Mouse (Mus musculus): ENCODE measurements around the gene Tgfbr1.

Tgfbr1 gene

GRCm38 (mm10) chr4:47422946-47423345 lies 69.9 kb downstream of the Tgfbr1 start:
- DNase-seq (ENCODE audit: low read depth): no peak

GRCm38 (mm10) chr4:47424376-47424775 lies 71.4 kb downstream of the Tgfbr1 start:
- no peak for DNase-seq (ENCODE audit: low read depth)

DNA sequence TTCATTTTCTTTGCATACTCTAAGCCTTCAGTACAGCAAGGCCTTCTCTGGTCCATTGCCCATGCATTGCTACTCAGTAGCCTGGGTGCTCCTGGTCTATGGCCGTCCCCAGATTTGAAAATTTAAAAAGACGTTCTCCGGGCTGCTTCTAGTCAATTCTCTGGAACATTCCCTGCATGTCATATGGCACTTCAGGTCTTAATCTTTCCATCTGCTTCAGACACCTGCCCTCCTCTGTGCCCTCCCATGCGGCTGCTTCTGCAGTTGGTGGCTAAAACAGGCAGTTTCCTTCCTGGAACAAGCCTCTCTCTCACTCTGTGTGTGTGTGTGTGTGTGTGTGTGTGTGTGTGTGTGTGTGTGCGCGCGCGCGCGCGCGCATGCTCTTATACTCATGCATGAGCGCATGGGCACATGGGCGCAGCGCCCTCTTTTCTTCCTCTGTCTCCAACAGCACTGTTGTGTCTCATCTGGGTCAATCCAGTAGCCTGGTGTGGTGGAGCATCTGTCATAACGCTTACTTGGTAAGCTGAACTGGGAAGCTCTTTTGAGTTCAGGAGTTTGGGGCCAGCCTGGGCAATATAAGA lies 72.3 kb downstream of the Tgfbr1 start:
- no peak for DNase-seq (ENCODE audit: low read depth)

GRCm38 (mm10) chr4:47427606-47428005 lies 74.6 kb downstream of the Tgfbr1 start:
- DNase-seq (ENCODE audit: low read depth): no peak

- DNase-seq (ENCODE audit: low read depth): no peak
Observed at GRCm38 (mm10) chr4:47430557-47430956, 77.5 kb downstream of the Tgfbr1 start.

DNA sequence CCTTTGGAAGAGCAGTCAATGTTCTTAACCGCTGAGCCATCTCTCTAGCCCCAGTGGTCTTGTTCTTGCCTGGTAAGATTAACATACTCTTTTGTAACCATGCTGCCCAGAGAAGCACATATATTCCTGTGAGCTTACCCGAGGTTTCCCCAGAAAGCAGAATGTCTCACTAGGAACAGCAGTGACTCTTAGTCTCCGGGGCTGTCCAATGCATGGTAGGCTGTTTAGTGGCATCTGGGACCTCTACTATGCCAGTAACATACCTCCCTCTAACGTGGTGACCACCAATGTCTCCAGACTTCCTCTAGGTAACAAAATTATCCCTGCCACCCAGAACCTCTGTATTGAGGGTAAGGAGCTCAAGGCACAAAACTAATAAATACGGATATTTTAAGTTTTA lies 78.1 kb downstream of the Tgfbr1 start:
- no peak for DNase-seq (ENCODE audit: low read depth)

- no peak for DNase-seq (ENCODE audit: low read depth)
Observed at GRCm38 (mm10) chr4:47432766-47433165, 79.7 kb downstream of the Tgfbr1 start.

- DNase-seq (ENCODE audit: low read depth): no peak
Observed at GRCm38 (mm10) chr4:47435131-47435530, 82.1 kb downstream of the Tgfbr1 start.

GRCm38 (mm10) chr4:47435566-47436360 lies 82.7 kb downstream of the Tgfbr1 start:
- DNase-seq (ENCODE audit: low read depth): no peak

GRCm38 (mm10) chr4:47437365-47438340 lies 84.6 kb downstream of the Tgfbr1 start:
- peak; percentile 49 for DNase-seq (ENCODE audit: low read depth)

GRCm38 (mm10) chr4:47438956-47439355 lies 85.9 kb downstream of the Tgfbr1 start:
- no peak for DNase-seq (ENCODE audit: low read depth)

GRCm38 (mm10) chr4:47440951-47441350 lies 87.9 kb downstream of the Tgfbr1 start:
- no peak for DNase-seq (ENCODE audit: low read depth)

DNA sequence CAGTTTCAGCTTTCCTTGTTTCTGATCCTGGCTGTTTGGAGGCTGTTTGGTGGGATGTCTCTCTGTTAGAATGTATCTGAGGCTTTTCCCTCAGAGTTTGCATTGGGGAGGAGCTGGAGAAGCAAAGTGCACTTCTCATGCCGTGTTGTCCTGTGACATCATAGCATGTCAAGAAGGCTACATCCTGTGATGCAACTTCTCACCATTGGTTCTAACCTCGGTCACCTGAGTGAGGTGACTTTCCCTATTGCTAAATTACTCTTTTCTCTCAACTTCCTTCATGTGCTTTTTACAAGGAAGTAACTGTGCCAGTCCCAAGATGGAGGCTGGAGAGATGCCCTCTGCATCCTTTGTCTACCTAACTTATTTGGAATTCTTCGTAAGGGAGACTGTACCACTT lies 95.5 kb downstream of the Tgfbr1 start:
- no peak for DNase-seq (ENCODE audit: low read depth)

- no peak for DNase-seq (ENCODE audit: low read depth)
Observed at GRCm38 (mm10) chr4:47449116-47449515, 96.1 kb downstream of the Tgfbr1 start.

GRCm38 (mm10) chr4:47449586-47450522 lies 96.8 kb downstream of the Tgfbr1 start:
- DNase-seq (ENCODE audit: low read depth): no peak

Measured in c-Kit-positive CD71-positive TER-119-negative erythroid progenitor cells, embryonic 14.5 days (primary cell).